Mouse (Mus musculus): ENCODE results near the gene H2-DMb2.

GRCm38 (mm10) chr17:34194723-34195122, 51.6 kb downstream of the H2-DMb2 start:
- no peak for TF ChIP-seq POLR2A (IDR thresholded peaks at IDR 0.05; ENCODE audit: borderline replicate concordance, insufficient read depth, low read length)
- no peak for TF ChIP-seq CTCF (IDR thresholded peaks at IDR 0.05; ENCODE audit: borderline replicate concordance, insufficient read depth, low read depth, low read length)

Data from cerebellum, adult 2 months (tissue).